Mouse (Mus musculus) Patski (cell line): ENCODE results near the gene Smarcb1. TPM values are rescaled to one million over a fixed set of nuclear protein-coding genes. Genes with fewer than 3 reads are reported as not detected.
"Not testable (repeated sequence)": the region's sequence is repeated elsewhere in the genome, so short reads cannot be mapped to it uniquely, and the experiment has no call there.

Source experiments
- ATAC-seq: fragments of 100-300 bp; one replicate; pipeline ENCODE4 v1.8.0; 2021
- CTCF ChIA-PET: fragments of 350-600 bp; sonication (Branson Sonifier 250); formaldehyde crosslinking; loops from one replicate; lab custom pipeline; 2022; ENCODE audit warnings: inconsistent platforms; lab: Charles Lee
- POLR2A ChIA-PET: fragments of 350-600 bp; sonication (Branson Sonifier 250); formaldehyde crosslinking; loops from one replicate; lab custom pipeline; 2022; ENCODE audit warnings: antibody characterized with exemption, inconsistent platforms; lab: Charles Lee
- DNase-seq: peaks from one replicate; pipeline ENCODE4 v3.0.0-alpha.2; 2011; ENCODE audit warnings: low read depth, low spot score
- H3K27me3 ChIP-seq: fragments of 371-371 bp; one replicate; pipeline ENCODE4 v1.5.1; 2021
- CTCF ChIP-seq: fragments of 100-300 bp; IDR thresholded peaks from one replicate; pipeline ENCODE4 v1.5.1; 2021
- in situ Hi-C: fragments of 300-500 bp; cut with MboI; formaldehyde crosslinking; loops from 3 replicates; pipeline ENCODE4 v1.11.1; 2018; ENCODE audit warnings: low pct_unique_long_range_greater_than_20kb, mixed read lengths
- polyA plus RNA-seq: library from polyadenylated mRNA; unstranded; gene quantifications from one replicate; pipeline ENCODE4 v1.2.3, GENCODE M21; 2021

Smarcb1 gene
- polyA plus RNA-seq, 1 experiment from 2014 or later: 107 TPM

- ATAC-seq (no peak), DNase-seq (no peak)
- no peaks in the 10 kb centered on the region for H3K27me3 ChIP-seq
- TF ChIP-seq CTCF: no peak
- in situ Hi-C loops: loop anchor here (10.0 kb wide), 1 partner anchor 74 kb away; the partner anchor contains the start of gene Gm5134
- ChIA-PET POLR2A (no interaction called here), CTCF (no interaction called here)
Observed at GRCm38 (mm10) chr10:75880351-75880750, 41.1 kb downstream of the Smarcb1 start.

DNA sequence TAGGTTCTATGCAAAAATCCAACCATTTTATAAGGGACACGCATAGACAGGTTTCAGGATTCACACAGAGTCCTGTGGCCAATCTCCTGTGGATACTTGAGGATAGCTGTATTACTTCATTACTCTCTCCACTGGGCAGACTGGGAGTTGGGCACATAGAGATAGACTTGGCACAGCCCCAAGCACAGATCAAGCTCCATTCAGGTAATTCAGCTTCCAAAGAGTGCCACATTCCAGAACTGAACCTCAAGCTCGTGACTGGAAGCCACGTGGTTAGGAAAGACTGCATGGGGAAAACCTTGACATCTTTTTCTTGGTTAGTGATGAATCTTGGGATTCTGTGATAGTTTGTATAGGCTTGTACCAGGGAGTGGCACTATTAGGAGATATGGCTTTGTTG lies 42.6 kb downstream of the Smarcb1 start:
- CTCF ChIA-PET: interaction anchor here (1.0 to 1.3 kb wide), 2 partner anchors 11 to 18 kb away, joined by 3 to 4 read pairs; no protein-coding TSS in a partner anchor
- DNase-seq: no peak
- TF ChIP-seq CTCF: no peak
- H3K27me3 ChIP-seq: no peaks in the 10 kb centered on the region
- in situ Hi-C loops: no loop called here
- POLR2A ChIA-PET: no interaction called here
- no peak for ATAC-seq

DNA sequence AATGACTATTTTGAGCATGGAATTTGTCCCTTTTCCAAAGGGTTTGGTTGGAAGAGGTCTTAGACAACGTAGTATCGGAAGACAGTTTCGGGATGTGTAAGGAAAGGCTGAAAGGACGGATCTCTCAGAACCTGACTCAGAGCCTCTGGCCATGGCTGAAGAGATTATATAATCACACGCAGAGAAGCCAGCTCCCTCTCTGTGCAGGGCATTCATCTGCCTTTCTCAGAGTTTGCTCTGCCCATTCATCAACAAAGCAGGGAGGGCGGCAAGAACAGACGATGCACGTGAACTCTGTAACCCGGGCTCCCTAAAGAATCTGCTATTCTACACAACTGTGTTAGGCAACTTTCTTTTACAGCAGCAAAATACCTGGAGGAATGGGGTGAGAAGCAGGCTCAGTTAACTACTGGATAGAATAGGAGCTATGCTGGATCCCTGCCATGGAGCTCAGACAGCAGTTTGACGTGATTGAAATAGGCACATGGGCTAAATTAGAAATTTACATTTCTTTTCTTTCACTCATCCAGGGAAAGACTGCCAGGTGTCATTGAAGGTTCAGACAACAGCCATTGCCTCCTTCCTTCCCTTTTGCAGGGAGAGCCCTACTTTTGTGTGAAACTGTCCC lies 47.8 kb downstream of the Smarcb1 start:
- in situ Hi-C loops: no loop called here
- no peak for ATAC-seq
- no peaks in the 10 kb centered on the region for H3K27me3 ChIP-seq
- CTCF ChIA-PET: no interaction called here
- no peak for DNase-seq
- POLR2A ChIA-PET: no interaction called here
- TF ChIP-seq CTCF: no peak

GRCm38 (mm10) chr10:75872915-75873542 lies 48.4 kb downstream of the Smarcb1 start:
- CTCF ChIA-PET: no interaction called here
- POLR2A ChIA-PET: no interaction called here

DNA sequence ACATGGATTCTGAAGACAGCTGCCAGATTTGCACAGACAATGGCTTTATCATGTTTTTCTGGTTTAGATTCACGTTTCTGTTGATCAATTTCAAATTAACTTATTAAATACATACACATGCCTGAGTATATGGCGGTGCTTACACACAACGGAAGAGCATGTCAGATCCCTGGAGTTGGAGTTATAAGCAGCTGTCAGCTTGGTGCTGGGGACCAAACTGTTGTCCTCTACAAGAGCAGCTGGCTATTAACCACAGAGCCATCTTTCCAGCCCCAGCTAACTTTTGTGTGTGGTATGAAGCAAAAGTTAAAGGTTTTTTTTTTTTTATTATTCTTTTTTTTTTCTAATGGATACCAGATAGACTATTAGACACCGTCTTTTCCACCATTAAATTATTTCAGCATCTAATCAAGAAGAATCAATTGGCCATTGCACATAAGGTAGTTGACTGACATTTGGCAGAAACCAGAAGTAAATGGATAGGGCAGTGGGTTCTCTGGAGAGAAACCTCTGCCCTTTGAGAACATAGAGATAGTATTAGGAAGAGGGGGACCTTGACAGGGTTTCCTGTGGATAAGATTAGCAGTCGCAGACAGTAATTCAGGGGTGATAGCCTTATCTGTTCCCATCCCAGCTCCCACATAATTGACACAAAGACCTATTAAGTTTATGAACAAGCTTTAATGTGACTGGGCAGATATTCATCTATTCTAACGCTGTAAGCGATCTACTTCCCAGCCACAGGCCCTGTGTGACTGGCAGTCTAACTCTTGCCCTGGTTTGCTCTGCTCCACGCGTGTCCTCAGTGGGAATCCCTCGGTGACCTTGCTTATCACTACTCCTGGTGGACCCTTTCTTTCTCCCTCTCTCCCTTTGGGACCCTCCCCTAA lies 49.1 kb downstream of the Smarcb1 start:
- H3K27me3 ChIP-seq: no peaks in the 10 kb centered on the region
- POLR2A ChIA-PET: interaction anchor here (0.6 kb wide), 2 partner anchors 15 to 537 kb away, joined by 3 read pairs; no protein-coding TSS in a partner anchor
- TF ChIP-seq CTCF: no peak
- DNase-seq (no peak), ATAC-seq (no peak)
- in situ Hi-C loops: no loop called here
- CTCF ChIA-PET: interaction anchor here (1.4 kb wide), 1 partner anchor 12 kb away, joined by 4 read pairs; the partner anchor contains the start of gene Mif

More at GRCm38 (mm10) chr10:75872915-75873542, 48.4 kb downstream of the Smarcb1 start:
- H3K27me3 ChIP-seq: no peaks in the 10 kb centered on the region
- ATAC-seq (peak; percentile 67), DNase-seq (no peak)
- in situ Hi-C loops: no loop called here
- no peak for TF ChIP-seq CTCF

DNA sequence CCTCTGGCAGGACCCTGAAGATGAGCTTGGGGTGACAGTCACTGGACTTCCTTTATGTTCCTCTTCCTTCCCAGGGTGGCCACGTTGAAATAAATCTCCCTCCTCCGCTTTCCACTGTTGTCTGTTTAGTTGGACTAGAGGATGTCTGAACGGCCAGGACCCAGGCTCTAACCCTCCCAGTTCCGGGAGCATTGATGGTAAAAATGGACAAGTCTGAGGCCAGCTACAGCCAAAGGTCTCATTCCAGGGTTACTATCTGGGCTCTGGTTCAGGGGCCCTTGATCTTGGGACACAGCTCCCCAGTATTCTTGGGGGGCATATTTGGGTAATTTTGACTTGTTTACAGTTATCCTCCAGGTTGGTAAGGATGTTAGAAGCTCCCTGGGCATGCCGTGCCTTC lies 59.8 kb downstream of the Smarcb1 start:
- no peak for ATAC-seq
- in situ Hi-C loops: no loop called here
- no peak for DNase-seq
- TF ChIP-seq CTCF: no peak
- CTCF ChIA-PET: no interaction called here
- POLR2A ChIA-PET: no interaction called here
- no peaks in the 10 kb centered on the region for H3K27me3 ChIP-seq

DNA sequence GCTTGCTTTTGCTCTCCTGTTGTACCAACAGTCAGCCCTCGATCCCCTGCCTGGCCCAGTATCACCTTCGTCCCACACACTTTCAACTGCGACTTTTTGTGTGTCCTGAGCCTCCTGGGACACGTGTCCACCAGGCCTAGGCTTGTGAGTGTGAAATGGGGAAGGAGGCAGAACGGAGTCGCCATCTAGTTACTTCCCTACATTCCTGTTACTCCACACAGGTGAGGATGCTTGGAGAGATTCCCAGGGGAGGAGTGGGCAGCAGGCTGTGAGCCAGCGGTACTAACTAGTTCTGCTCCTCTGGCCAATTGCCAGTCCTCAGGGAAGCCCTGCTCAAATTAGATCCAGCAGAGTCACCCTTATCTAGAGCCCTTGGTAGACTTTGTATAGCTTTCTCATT lies 60.7 kb downstream of the Smarcb1 start:
- CTCF ChIA-PET: interaction anchor here (1.4 kb wide), 1 partner anchor 11 kb away, joined by 4 read pairs; no protein-coding TSS in a partner anchor
- TF ChIP-seq CTCF: no peak
- in situ Hi-C loops: no loop called here
- no peaks in the 10 kb centered on the region for H3K27me3 ChIP-seq
- DNase-seq (no peak), ATAC-seq (no peak)
- POLR2A ChIA-PET: interaction anchor here (1.4 kb wide), 1 partner anchor 144 kb away, joined by 6 read pairs; no protein-coding TSS in a partner anchor

DNA sequence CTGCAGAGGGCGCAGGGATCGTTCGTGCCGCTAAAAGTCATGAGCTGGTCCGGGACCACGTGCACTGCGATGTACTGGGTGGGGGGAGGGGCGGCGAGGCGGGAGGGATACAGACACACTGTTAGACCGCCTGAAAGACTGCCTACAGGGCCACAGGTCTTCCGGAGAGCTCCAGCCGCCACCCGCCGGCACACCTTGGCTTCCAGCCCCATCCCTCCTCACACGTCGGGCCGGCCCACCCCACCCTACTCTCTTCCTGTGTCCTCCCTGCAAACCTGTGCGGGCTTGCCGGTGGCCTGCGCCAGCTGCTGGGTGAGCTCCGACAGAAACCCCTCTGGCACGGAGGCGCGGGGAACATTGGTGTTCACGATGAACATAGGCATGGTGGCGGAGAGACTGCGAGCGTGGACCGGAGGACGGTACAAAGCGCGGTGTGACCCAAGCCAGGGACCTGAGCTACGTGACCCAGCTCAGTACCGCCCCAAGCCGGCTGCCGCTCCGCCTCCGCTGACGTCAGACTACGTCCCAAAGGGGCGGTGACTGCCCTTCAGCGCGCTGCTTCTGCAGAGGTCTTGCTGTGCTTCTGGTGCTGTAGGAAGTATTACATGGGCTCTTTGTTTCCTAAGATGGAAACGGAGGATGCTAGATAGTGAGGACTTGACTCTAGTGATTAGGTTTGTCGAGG lies 61.5 kb downstream of the Smarcb1 start, which contains the start of gene Mif:
TSS of gene Mif (minus strand) at position 455 of the 685 bp plus-strand sequence.
- H3K27me3 ChIP-seq, DNase-seq: not testable (repeated sequence)
- ChIA-PET CTCF (interaction anchor here (1.3 to 1.4 kb wide), 2 partner anchors 12 to 70 kb away, joined by 4 read pairs; no protein-coding TSS in a partner anchor), POLR2A (interaction anchor here (1.4 kb wide), 1 partner anchor 144 kb away, joined by 6 read pairs; no protein-coding TSS in a partner anchor)
- peak; percentile 95 for ATAC-seq
- in situ Hi-C loops: loop anchor here (5.0 kb wide), 4 partner anchors 92 to 273 kb away; partner anchors contain the start of genes Ggt5 and Gm5134

DNA sequence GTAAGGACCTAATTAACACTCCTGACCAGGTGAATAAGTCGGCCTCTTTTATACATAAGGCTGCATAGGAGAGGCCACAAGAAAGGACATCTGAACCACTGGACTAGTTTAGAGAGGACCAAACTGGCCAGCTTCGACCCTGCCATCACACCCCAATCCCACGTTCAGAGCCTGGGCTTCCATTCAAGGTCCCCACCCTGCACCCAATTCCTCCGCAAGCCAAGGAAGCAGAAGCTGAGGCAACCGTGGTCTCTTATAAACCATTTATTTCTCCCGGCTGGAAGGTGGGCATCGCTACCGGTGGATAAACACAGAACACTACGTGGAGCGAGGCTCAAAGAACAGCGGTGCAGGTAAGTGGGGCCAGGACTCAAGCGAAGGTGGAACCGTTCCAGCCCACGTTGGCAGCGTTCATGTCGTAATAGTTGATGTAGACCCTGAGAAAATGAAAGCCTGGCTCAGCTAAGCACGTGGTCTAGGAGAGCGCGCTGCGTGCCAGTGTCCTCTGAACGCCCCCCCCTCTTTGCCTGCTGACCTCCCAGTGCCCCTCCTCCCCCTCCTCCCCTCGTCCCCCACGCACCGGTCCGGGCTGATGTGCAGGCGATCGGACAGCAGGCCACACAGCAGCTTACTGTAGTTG lies 62.2 kb downstream of the Smarcb1 start:
- CTCF ChIA-PET: interaction anchor here (1.0 to 1.4 kb wide), 3 partner anchors 13 to 71 kb away, joined by 3 to 4 read pairs (median 4); no protein-coding TSS in a partner anchor
- ATAC-seq: peak; percentile 2
- no peaks in the 10 kb centered on the region for H3K27me3 ChIP-seq
- in situ Hi-C loops: loop anchor here (5.0 kb wide), 4 partner anchors 92 to 272 kb away; partner anchors contain the start of genes Ggt5 and Gm5134
- POLR2A ChIA-PET: interaction anchor here (1.4 kb wide), 1 partner anchor 143 kb away, joined by 6 read pairs; no protein-coding TSS in a partner anchor
- no peak for TF ChIP-seq CTCF
- no peak for DNase-seq
